Comparison of ENCODE assay signal across 13 mouse cellular contexts in the genomic region with DNA sequence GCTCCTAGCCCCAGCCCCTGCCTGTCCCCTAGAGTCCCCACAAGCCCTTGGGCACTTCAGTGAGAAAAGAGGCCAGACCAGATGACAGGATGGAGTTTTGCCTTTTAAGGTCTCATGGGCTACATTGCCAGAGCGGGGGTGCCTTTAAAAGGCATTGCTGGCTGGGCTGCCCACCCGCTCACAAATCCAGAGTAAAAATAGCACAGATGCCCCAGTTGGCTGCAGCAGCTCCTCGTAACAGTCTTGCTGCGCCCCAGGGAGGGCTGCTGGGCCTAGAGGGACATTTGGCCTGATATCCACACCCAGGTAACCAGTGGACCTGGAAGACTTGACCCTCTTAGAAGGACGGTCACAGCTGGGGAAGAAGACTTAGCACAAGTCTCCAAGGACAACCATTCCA. TPM values are rescaled to one million over a fixed set of nuclear protein-coding genes. Genes with fewer than 3 reads are reported as not detected.
DNase-seq lines count a peak whose midpoint lies in the region; ATAC-seq lines count a peak whose summit lies in the region.
"Had no signal": no experiment of that assay in that cellular context is flagged by ENCODE, and none has a peak within 500 bp of the region (broad histone marks: within the 10 kb centered on the region; RNA-seq: fewer than 3 reads in every experiment).

No protein-coding gene starts in this region.

- peaks cover 24% of the 10 kb centered on the region for H3K36me3 ChIP-seq in heart, embryonic 12.5 days
- H3K36me3 ChIP-seq in midbrain, embryonic 16.5 days (ENCODE audit: control insufficient read depth, insufficient read depth, low read length): peaks cover 17% of the 10 kb centered on the region; the same call in 1 of the 2 replicates
- peaks cover 26% of the 10 kb centered on the region for H3K36me3 ChIP-seq in midbrain, embryonic 13.5 days
- 0 out of 2 replicates have a peak, but pooled peaks cover 13% of the 10 kb centered on the region for H3K36me3 ChIP-seq in stomach, embryonic 16.5 days (ENCODE audit: control insufficient read depth, insufficient read depth, low read length)

- peak overlapping the region; percentile 51 for H3K27ac ChIP-seq in heart, embryonic 12.5 days (ENCODE audit: poor library complexity, severe bottlenecking)
- H3K27ac ChIP-seq in midbrain, embryonic 16.5 days (ENCODE audit: low read length): no peak overlapping the region
- no peak overlapping the region for H3K27ac ChIP-seq in midbrain, embryonic 13.5 days
- peak overlapping the region; percentile 63 for H3K27ac ChIP-seq in stomach, embryonic 16.5 days (ENCODE audit: low read length)

- H3K27me3 ChIP-seq in heart, embryonic 12.5 days (replicated peaks): peaks cover 15% of the 10 kb centered on the region
- H3K27me3 ChIP-seq in midbrain, embryonic 16.5 days (ENCODE audit: control insufficient read depth, insufficient read depth, low read depth, low read length): no peaks in the 10 kb centered on the region
- peaks cover 11% of the 10 kb centered on the region; the same call in 1 of the 2 replicates for H3K27me3 ChIP-seq in midbrain, embryonic 13.5 days
- no peaks in the 10 kb centered on the region for H3K27me3 ChIP-seq in stomach, embryonic 16.5 days (ENCODE audit: control insufficient read depth, insufficient read depth, low read length)

- H3K4me2 ChIP-seq in heart, embryonic 12.5 days: no peak overlapping the region
- no peak overlapping the region for H3K4me2 ChIP-seq in midbrain, embryonic 16.5 days (ENCODE audit: low read length)
- no peak overlapping the region for H3K4me2 ChIP-seq in midbrain, embryonic 13.5 days (replicated peaks)
- no peak overlapping the region for H3K4me2 ChIP-seq in stomach, embryonic 16.5 days (ENCODE audit: low read depth, low read length)
- H3K4me2 ChIP-seq: midbrain, embryonic 11.5 days had no signal

- no peaks in the 10 kb centered on the region for H3K9me3 ChIP-seq in heart, embryonic 12.5 days (replicated peaks)
- H3K9me3 ChIP-seq in midbrain, embryonic 16.5 days (replicated peaks; ENCODE audit: control insufficient read depth, low read length, poor library complexity, severe bottlenecking): no peaks in the 10 kb centered on the region
- no peaks in the 10 kb centered on the region for H3K9me3 ChIP-seq in midbrain, embryonic 13.5 days
- no peaks in the 10 kb centered on the region for H3K9me3 ChIP-seq in stomach, embryonic 16.5 days (replicated peaks; ENCODE audit: control insufficient read depth, low read length)

- intact Hi-C loops in left cerebral cortex, postnatal 36 days (cut with DNase I): loop anchor here (5.0 kb wide), 2 partner anchors 33 to 37 kb away; a partner anchor contains a TSS

- H3K4me1 ChIP-seq in heart, embryonic 12.5 days (replicated peaks): peaks cover 41% of the 10 kb centered on the region
- no peaks in the 10 kb centered on the region for H3K4me1 ChIP-seq in midbrain, embryonic 16.5 days (ENCODE audit: control insufficient read depth, insufficient read depth, low read length)
- H3K4me1 ChIP-seq in midbrain, embryonic 13.5 days (replicated peaks): no peaks in the 10 kb centered on the region
- peaks cover 6% of the 10 kb centered on the region; the same call in 1 of the 2 replicates for H3K4me1 ChIP-seq in stomach, embryonic 16.5 days (ENCODE audit: control insufficient read depth, insufficient read depth, low read length)

- no peak for ATAC-seq in heart, embryonic 12.5 days (ENCODE audit: insufficient number of reproducible peaks, low FRiP score)
- no peak for ATAC-seq in midbrain, embryonic 16.5 days
- ATAC-seq in midbrain, embryonic 13.5 days: no peak
- no peak; the same call in 1 of the 2 replicates for ATAC-seq in stomach, embryonic 16.5 days (ENCODE audit: insufficient read depth, low FRiP score)
- ATAC-seq: forebrain, embryonic 16.5 days had no signal

- no peak for DNase-seq in heart, adult 9 months (ENCODE audit: low spot score in 2 of 2)
- DNase-seq in left cerebral cortex, postnatal 36 days (ENCODE audit: low spot score in 2 of 2): peak; percentile 57 to 61
- no peak for DNase-seq in cerebellum, adult 8-10 months
- DNase-seq: cerebellum, adult 18-20 months; kidney, adult 2 months; retina, postnatal 1 day had no signal

- H3K9ac ChIP-seq in heart, embryonic 12.5 days: 0 out of 2 replicates have a peak overlapping the region, but pooled peaks have one; percentile 25
- H3K9ac ChIP-seq in midbrain, embryonic 16.5 days (ENCODE audit: low read depth, low read length): 0 out of 2 replicates have a peak overlapping the region, but pooled peaks have one; percentile 18
- H3K9ac ChIP-seq in midbrain, embryonic 13.5 days (replicated peaks): no peak overlapping the region
- peak overlapping the region; percentile 39; the same call in 1 of the 2 replicates for H3K9ac ChIP-seq in stomach, embryonic 16.5 days (ENCODE audit: low read length)

- WGBS in heart, embryonic 12.5 days: 51% methylated on average over 5 of the region's 5 CpGs
- 87% methylated on average over 5 of the region's 5 CpGs for WGBS in midbrain, embryonic 16.5 days
- 93% methylated on average over 5 of the region's 5 CpGs for WGBS in midbrain, embryonic 13.5 days
- WGBS in stomach, embryonic 16.5 days: 81% methylated on average over 5 of the region's 5 CpGs

- H3K4me3 ChIP-seq in heart, embryonic 12.5 days: no peak overlapping the region
- H3K4me3 ChIP-seq in midbrain, embryonic 16.5 days (ENCODE audit: low read depth, low read length): no peak overlapping the region
- H3K4me3 ChIP-seq in midbrain, embryonic 13.5 days (replicated peaks): no peak overlapping the region
- H3K4me3 ChIP-seq in stomach, embryonic 16.5 days (replicated peaks; ENCODE audit: low read length): no peak overlapping the region

RNA-seq across cellular contexts. Expression of a gene that starts 14.5 kb away (rescaled TPM):
- 14.9 and 15.0 TPM in 2 replicates for polyA plus RNA-seq in heart, embryonic 12.5 days (2016; fragmentation: Nextera tagmentation; extraction: Ambion mirVana)
- polyA plus RNA-seq in midbrain, embryonic 16.5 days (2015; fragmentation: Nextera tagmentation; extraction: Ambion mirVana): 53.4 and 56.3 TPM in 2 replicates
- polyA plus RNA-seq in midbrain, embryonic 13.5 days (2015; fragmentation: Nextera tagmentation; extraction: Ambion mirVana): 33.9 and 36.1 TPM in 2 replicates
- total RNA-seq in left cerebral cortex, postnatal 36 days (2021): 100 to 1,000 TPM; 116 to 140 TPM
- polyA plus RNA-seq in stomach, embryonic 16.5 days (2015; fragmentation: Nextera tagmentation; extraction: Ambion mirVana): 13.9 and 16.2 TPM in 2 replicates

RNA-seq across cellular contexts. Expression of a gene that starts 22.9 kb away (rescaled TPM):
- polyA plus RNA-seq in heart, embryonic 12.5 days (2016; fragmentation: Nextera tagmentation; extraction: Ambion mirVana): 12.6 and 14.0 TPM in 2 replicates
- polyA plus RNA-seq in midbrain, embryonic 16.5 days (2015; fragmentation: Nextera tagmentation; extraction: Ambion mirVana): 31.0 and 32.4 TPM in 2 replicates
- polyA plus RNA-seq in midbrain, embryonic 13.5 days (2015; fragmentation: Nextera tagmentation; extraction: Ambion mirVana): 19.3 and 22.2 TPM in 2 replicates
- 10 to 100 TPM; 43.6 to 44.6 TPM for total RNA-seq in left cerebral cortex, postnatal 36 days (2021)
- 24.2 and 24.9 TPM in 2 replicates for polyA plus RNA-seq in stomach, embryonic 16.5 days (2015; fragmentation: Nextera tagmentation; extraction: Ambion mirVana)

RNA-seq across cellular contexts. Expression of a gene that starts 33.3 kb away (rescaled TPM):
- polyA plus RNA-seq in heart, embryonic 12.5 days (2016; fragmentation: Nextera tagmentation; extraction: Ambion mirVana): 0.22 and 0.33 TPM in 2 replicates
- 121 and 151 TPM in 2 replicates for polyA plus RNA-seq in midbrain, embryonic 16.5 days (2015; fragmentation: Nextera tagmentation; extraction: Ambion mirVana)
- 60.6 and 61.5 TPM in 2 replicates for polyA plus RNA-seq in midbrain, embryonic 13.5 days (2015; fragmentation: Nextera tagmentation; extraction: Ambion mirVana)
- 100 to 1,000 TPM; 279 to 317 TPM for total RNA-seq in left cerebral cortex, postnatal 36 days (2021)
- 2.8 and 4.3 TPM in 2 replicates for polyA plus RNA-seq in stomach, embryonic 16.5 days (2015; fragmentation: Nextera tagmentation; extraction: Ambion mirVana)

RNA-seq across cellular contexts. Expression of a gene that starts 39.1 kb away (rescaled TPM):
- 1.00 and 1.8 TPM in 2 replicates for polyA plus RNA-seq in heart, embryonic 12.5 days (2016; fragmentation: Nextera tagmentation; extraction: Ambion mirVana)
- 3.6 and 6.3 TPM in 2 replicates for polyA plus RNA-seq in midbrain, embryonic 16.5 days (2015; fragmentation: Nextera tagmentation; extraction: Ambion mirVana)
- polyA plus RNA-seq in midbrain, embryonic 13.5 days (2015; fragmentation: Nextera tagmentation; extraction: Ambion mirVana): 0.97 and 1.1 TPM in 2 replicates
- 1 to 10 TPM; 4.1 to 4.6 TPM for total RNA-seq in left cerebral cortex, postnatal 36 days (2021)
- polyA plus RNA-seq in stomach, embryonic 16.5 days (2015; fragmentation: Nextera tagmentation; extraction: Ambion mirVana): 3.4 and 4.9 TPM in 2 replicates
- total RNA-seq: hematopoietic stem cell, adult 5-6 weeks had no signal

RNA-seq across cellular contexts. Expression of a gene that starts 52.7 kb away (rescaled TPM):
- 115 TPM in 2 replicates for polyA plus RNA-seq in heart, embryonic 12.5 days (2016; fragmentation: Nextera tagmentation; extraction: Ambion mirVana)
- 163 and 185 TPM in 2 replicates for polyA plus RNA-seq in midbrain, embryonic 16.5 days (2015; fragmentation: Nextera tagmentation; extraction: Ambion mirVana)
- polyA plus RNA-seq in midbrain, embryonic 13.5 days (2015; fragmentation: Nextera tagmentation; extraction: Ambion mirVana): 152 and 155 TPM in 2 replicates
- total RNA-seq in left cerebral cortex, postnatal 36 days (2021): 100 to 1,000 TPM; 106 to 108 TPM
- polyA plus RNA-seq in stomach, embryonic 16.5 days (2015; fragmentation: Nextera tagmentation; extraction: Ambion mirVana): 118 and 125 TPM in 2 replicates

Comparison
In these comparisons a context has a peak if more than half of its experiments do, and no peak if none do; other contexts are left out.
1. H3K27ac ChIP-seq: peak in heart, embryonic 12.5 days (single experiment) and stomach, embryonic 16.5 days (single experiment); none in midbrain, embryonic 16.5 days (single experiment) and midbrain, embryonic 13.5 days (single experiment).
2. DNase-seq: peak in left cerebral cortex, postnatal 36 days (2 of 2); none in heart, adult 9 months (0 of 2) and cerebellum, adult 8-10 months (single experiment).
3. RNA of a gene that starts 33.3 kb away (polyA plus RNA-seq): 121 to 151 TPM in midbrain, embryonic 16.5 days and 60.6 to 61.5 TPM in midbrain, embryonic 13.5 days; 2.8 to 4.3 TPM in stomach, embryonic 16.5 days and 0.22 to 0.33 TPM in heart, embryonic 12.5 days; every median in the first group is over 10 times any median in the second.